Mouse (Mus musculus) central nervous system, embryonic 14 days (tissue): ENCODE measurements around the gene Lpo. TPM values are rescaled to one million over a fixed set of nuclear protein-coding genes. Genes with fewer than 3 reads are reported as not detected.

ENCODE experiments used
- polyA plus RNA-seq: library from polyadenylated mRNA; depleted of rRNA; stranded (reverse); fragments of >200 nt; gene quantifications from 2 replicates; pipeline ENCODE4 v1.2.3, GENCODE M21; 2012; rRNA removed

The Lpo gene
- 0.37 and 0.76 TPM in 2 replicates for polyA plus RNA-seq

GRCm38 (mm10) chr11:87828239-87828900 lies at the start of gene Lpo:
Lpo (minus strand) TSS chr11:87828289.

GRCm38 (mm10) chr11:87875436-87875835 lies 47.3 kb upstream of the Lpo start, which contains the start of gene Epx:
Epx (minus strand) TSS chr11:87875536.

GRCm38 (mm10) chr11:87852690-87853596 lies 24.9 kb upstream of the Lpo start, which contains the start of gene Mks1:
Mks1 (plus strand) TSS chr11:87853215.

GRCm38 (mm10) chr11:87793460-87793859 lies 34.6 kb downstream of the Lpo start, which contains the start of gene Mpo:
Mpo (plus strand) TSS chr11:87793581.

GRCm38 (mm10) chr11:87760301-87761081 lies 67.6 kb downstream of the Lpo start, which contains the start of gene Tspoap1:
Tspoap1 (plus strand) TSS chr11:87760541.

Other genes with a start within 250 kb of the Lpo start
- gene Mtmr4, start 236.1 kb downstream of the Lpo start, polyA plus RNA-seq: 61.5 and 66.5 TPM in 2 replicates
- gene Hsf5, start 211.1 kb downstream of the Lpo start, polyA plus RNA-seq: 0.23 and 0.30 TPM in 2 replicates
- 1.3 and 1.4 TPM in 2 replicates for gene Rnf43, start 165.6 kb downstream of the Lpo start, polyA plus RNA-seq
- 142 and 144 TPM in 2 replicates for gene Supt4a, start 90.7 kb downstream of the Lpo start, polyA plus RNA-seq
- 136 and 142 TPM in 2 replicates for gene Tspoap1, start 67.7 kb downstream of the Lpo start, polyA plus RNA-seq
- 0.63 and 1.4 TPM in 2 replicates for gene Mpo, start 34.7 kb downstream of the Lpo start, polyA plus RNA-seq
- 25.0 and 26.8 TPM in 2 replicates for gene Mks1, start 24.9 kb upstream of the Lpo start, polyA plus RNA-seq
- 0.20 and 0.24 TPM in 2 replicates for gene Epx, start 47.2 kb upstream of the Lpo start, polyA plus RNA-seq
- gene Olfr462, start 64.0 kb upstream of the Lpo start, polyA plus RNA-seq: not detected in 2 replicates
- gene Olfr463, start 69.1 kb upstream of the Lpo start, polyA plus RNA-seq: not detected in 2 replicates
- 0.17 and 0.21 TPM in 2 replicates for gene Olfr464, start 92.7 kb upstream of the Lpo start, polyA plus RNA-seq
- 292 and 295 TPM in 2 replicates for gene Dynll2, start 159.2 kb upstream of the Lpo start, polyA plus RNA-seq
- 551 and 648 TPM in 2 replicates for gene Srsf1, start 219.1 kb upstream of the Lpo start, polyA plus RNA-seq
- 46.8 and 51.8 TPM in 2 replicates for gene Vezf1, start 240.0 kb upstream of the Lpo start, polyA plus RNA-seq